Mouse (Mus musculus) limb, embryonic 15.5 days (tissue): ENCODE results near the gene Eif4a2. TPM values are rescaled to one million over a fixed set of nuclear protein-coding genes. Genes with fewer than 3 reads are reported as not detected.

Experiments
- ATAC-seq: fragments of 200-750 bp; cut with Nextera tagmentation; 2 replicates; pipeline ENCODE4 v1.8.0; 2017; ENCODE audit warnings: low read depth, moderate TSS enrichment; ENCODE audit not compliant: insufficient number of reproducible peaks, low FRiP score, low TSS enrichment
- H3K27ac ChIP-seq: fragments of 300-500 bp; sonication (generic); 2 replicates; pipeline ENCODE4 v1.5.1; 2015; ENCODE audit warnings: moderate library complexity, mild to moderate bottlenecking, inconsistent platforms
- H3K27me3 ChIP-seq: fragments of 300-500 bp; sonication (generic); 2 replicates; pipeline ENCODE4 v1.6.1; 2015; ENCODE audit warnings: inconsistent platforms
- H3K36me3 ChIP-seq: fragments of 300-500 bp; sonication (generic); 2 replicates; pipeline ENCODE4 v1.6.1; 2015; ENCODE audit warnings: inconsistent platforms
- H3K4me1 ChIP-seq: fragments of 300-500 bp; sonication (generic); 2 replicates; pipeline ENCODE4 v1.6.1; 2015; ENCODE audit warnings: inconsistent platforms
- H3K4me2 ChIP-seq: fragments of 300-500 bp; sonication (generic); 2 replicates; pipeline ENCODE4 v1.6.1; 2015; ENCODE audit warnings: mild to moderate bottlenecking, inconsistent platforms
- H3K4me3 ChIP-seq: fragments of 300-500 bp; sonication (generic); 2 replicates; pipeline ENCODE4 v1.5.1; 2015; ENCODE audit warnings: mild to moderate bottlenecking, inconsistent platforms
- H3K9ac ChIP-seq: fragments of 300-500 bp; sonication (generic); 2 replicates; pipeline ENCODE4 v1.6.1; 2015; ENCODE audit warnings: inconsistent platforms
- H3K9me3 ChIP-seq: fragments of 300-500 bp; sonication (generic); 2 replicates; pipeline ENCODE4 v1.6.1; 2016; ENCODE audit warnings: inconsistent platforms
- WGBS: fragments of 180-500 bp; shearing (Covaris S2); methylation state at CpG from one replicate; pipeline ENCODE4 v1.1.7; 2015; 5-methylcytosine and 5-hydroxymethylcytosine counted together
- microRNA-seq: library from miRNA; unstranded; fragments of <30 nt; microRNA quantifications from one replicate; pipeline ENCODE4, GENCODE M21; 2016
- polyA plus RNA-seq: library from polyadenylated mRNA; unstranded; fragments of >200 nt; fragmentation: Nextera tagmentation; extraction: Ambion mirVana; gene quantifications from 2 replicates; pipeline ENCODE4 v1.2.1, GENCODE M21; 2015

Eif4a2 gene
- polyA plus RNA-seq, 1 experiment from 2014 or later, result 259 TPM

DNA sequence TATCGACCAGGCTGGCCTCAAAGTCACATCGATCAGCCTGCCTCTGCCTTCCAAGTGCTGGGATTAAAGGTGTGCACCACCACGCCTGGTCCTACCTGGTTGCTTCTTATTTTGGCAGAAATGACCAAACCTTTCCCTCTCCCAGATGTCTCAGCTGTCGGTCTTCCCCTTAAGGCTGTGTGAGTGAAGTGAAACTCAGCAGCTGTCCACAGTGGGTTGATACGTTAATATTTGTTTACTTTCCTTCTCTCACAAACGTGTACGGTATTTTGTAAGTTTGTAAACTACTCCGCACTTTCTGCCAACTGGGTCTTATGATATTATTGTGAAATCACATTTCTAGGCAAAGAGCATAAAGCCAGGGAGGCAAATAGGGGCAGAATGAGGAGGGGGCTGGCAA, 42.2 kb downstream of the Eif4a2 start:
- WGBS, result 81% methylated on average over 8 of the region's 8 CpGs
- Histone ChIP-seq H3K27ac (no peak overlapping the region), H3K9me3 (no peaks in the 10 kb centered on the region), H3K4me2 (no peak overlapping the region), H3K27me3 (no peaks in the 10 kb centered on the region), H3K4me3 (no peak overlapping the region), H3K4me1 (no peaks in the 10 kb centered on the region), H3K36me3 (no peaks in the 10 kb centered on the region), H3K9ac (no peak overlapping the region)
- ATAC-seq, result no peak

DNA sequence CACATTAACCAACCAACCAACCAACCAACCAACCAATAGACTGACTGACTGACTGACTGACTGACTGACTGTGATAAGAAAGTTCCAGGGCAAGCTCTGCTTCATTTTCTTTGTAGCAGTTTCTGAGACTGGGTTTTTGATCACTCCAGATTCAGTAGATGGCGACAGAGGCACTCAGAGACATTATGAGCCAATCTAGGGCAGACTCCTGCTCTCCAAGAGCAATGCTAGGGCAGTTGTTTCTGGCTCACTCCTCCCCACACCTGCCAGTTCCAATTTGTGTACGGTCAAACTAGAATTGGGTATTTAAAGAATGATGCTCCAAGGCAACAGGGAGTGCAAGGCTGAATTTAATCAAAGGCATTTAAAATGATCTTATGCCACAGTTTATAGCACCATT, 44.2 kb downstream of the Eif4a2 start:
- no peak overlapping the region for H3K27ac ChIP-seq
- H3K4me2 ChIP-seq, result no peak overlapping the region
- no peaks in the 10 kb centered on the region for H3K4me1 ChIP-seq
- H3K4me3 ChIP-seq, result no peak overlapping the region
- H3K27me3 ChIP-seq, result no peaks in the 10 kb centered on the region
- 12% methylated on average over 2 of the region's 2 CpGs for WGBS
- H3K9ac ChIP-seq, result no peak overlapping the region
- no peaks in the 10 kb centered on the region for H3K36me3 ChIP-seq
- ATAC-seq, result no peak
- no peaks in the 10 kb centered on the region for H3K9me3 ChIP-seq

DNA sequence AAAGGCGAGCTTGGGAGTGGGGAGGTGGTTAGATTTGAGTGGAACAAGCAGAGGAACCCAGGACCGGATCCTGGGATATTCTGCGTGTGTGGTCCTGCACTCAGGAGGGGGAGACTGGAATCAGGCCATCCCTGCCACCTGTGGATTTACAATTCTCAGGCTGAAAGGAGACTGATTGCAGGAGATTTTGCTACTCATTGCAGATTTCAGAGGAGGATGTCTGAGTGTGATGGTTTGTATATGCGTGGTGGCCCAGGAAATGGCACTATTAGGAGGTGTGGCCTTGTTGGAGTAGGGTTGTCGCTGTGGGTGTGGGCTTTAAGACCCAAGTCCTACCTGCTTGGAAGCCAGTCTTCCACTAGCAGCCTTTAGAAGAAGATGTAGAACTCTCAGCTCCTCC, 47.0 kb downstream of the Eif4a2 start:
- ATAC-seq, result no peak
- Histone ChIP-seq H3K27me3 (no peaks in the 10 kb centered on the region), H3K4me3 (no peak overlapping the region), H3K9ac (no peak overlapping the region), H3K9me3 (no peaks in the 10 kb centered on the region), H3K27ac (no peak overlapping the region), H3K4me2 (no peak overlapping the region), H3K4me1 (no peaks in the 10 kb centered on the region), H3K36me3 (no peaks in the 10 kb centered on the region)
- 67% methylated on average over 5 of the region's 5 CpGs for WGBS

DNA sequence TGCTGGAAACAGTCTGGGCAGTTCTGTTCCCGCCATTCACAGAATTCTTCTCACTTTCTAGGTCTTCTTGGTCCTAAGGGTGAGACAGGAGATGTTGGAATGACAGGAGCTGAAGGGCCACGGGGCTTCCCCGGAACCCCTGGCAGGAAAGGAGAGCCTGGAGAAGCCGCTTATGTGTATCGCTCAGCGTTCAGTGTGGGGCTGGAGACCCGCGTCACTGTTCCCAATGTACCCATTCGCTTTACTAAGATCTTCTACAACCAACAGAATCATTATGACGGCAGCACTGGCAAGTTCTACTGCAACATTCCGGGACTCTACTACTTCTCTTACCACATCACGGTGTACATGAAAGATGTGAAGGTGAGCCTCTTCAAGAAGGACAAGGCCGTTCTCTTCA, 49.8 kb downstream of the Eif4a2 start:
- H3K27ac ChIP-seq, result no peak overlapping the region
- 92% methylated on average over 13 of the region's 13 CpGs for WGBS
- H3K27me3 ChIP-seq, result no peaks in the 10 kb centered on the region

DNA sequence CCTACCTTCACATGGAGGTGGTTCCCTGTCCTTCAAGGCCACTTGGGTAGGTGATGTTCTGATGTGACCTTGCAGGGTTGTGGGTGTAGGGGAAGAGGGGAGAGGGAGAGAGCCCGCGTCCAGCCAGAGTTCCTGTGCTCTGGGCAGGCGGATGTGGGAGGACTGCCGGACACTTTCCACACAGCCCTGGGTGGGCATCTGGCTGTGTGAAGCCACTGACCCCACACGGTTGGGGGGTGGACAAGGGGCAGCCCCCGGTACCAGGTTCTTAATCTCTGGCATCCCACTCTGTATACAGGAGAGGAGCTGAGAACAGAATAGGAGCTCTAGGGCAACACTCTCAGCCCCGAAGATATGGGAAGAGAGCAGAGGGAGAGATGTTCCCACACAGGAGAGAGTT, 51.0 kb downstream of the Eif4a2 start:
- Histone ChIP-seq H3K9me3 (no peaks in the 10 kb centered on the region), H3K36me3 (no peaks in the 10 kb centered on the region), H3K4me1 (no peaks in the 10 kb centered on the region), H3K27me3 (no peaks in the 10 kb centered on the region), H3K4me3 (no peak overlapping the region), H3K27ac (no peak overlapping the region), H3K4me2 (no peak overlapping the region), H3K9ac (no peak overlapping the region)
- 86% methylated on average over 7 of the region's 7 CpGs for WGBS
- no peak for ATAC-seq

More for the DNA sequence above, 49.8 kb downstream of the Eif4a2 start:
- Histone ChIP-seq H3K9ac (no peak overlapping the region), H3K4me1 (no peaks in the 10 kb centered on the region), H3K4me3 (no peak overlapping the region), H3K4me2 (no peak overlapping the region), H3K9me3 (no peaks in the 10 kb centered on the region), H3K36me3 (no peaks in the 10 kb centered on the region)
- ATAC-seq, result no peak

DNA sequence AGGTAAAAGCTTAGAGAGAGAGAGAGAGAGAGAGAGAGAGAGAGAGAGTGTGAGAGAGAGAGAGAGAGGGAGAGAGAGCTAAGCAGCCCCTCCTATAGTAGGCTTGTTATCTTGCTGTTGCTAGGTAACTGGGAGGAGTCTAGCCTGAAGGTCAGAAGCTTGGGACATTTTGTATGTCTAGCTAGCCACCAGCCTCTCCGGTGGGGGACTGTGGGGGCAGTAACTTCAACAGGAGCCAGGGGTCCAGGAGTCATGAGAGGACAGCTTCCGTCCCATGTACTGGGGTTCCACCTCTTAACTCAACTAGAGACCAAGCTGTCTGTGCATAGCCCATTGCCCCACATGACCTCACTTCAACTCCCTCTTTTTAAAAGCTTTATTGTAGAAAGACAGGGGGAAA, 51.7 kb downstream of the Eif4a2 start:
- 64% methylated on average over 2 of the region's 2 CpGs for WGBS
- H3K9ac ChIP-seq, result no peak overlapping the region

DNA sequence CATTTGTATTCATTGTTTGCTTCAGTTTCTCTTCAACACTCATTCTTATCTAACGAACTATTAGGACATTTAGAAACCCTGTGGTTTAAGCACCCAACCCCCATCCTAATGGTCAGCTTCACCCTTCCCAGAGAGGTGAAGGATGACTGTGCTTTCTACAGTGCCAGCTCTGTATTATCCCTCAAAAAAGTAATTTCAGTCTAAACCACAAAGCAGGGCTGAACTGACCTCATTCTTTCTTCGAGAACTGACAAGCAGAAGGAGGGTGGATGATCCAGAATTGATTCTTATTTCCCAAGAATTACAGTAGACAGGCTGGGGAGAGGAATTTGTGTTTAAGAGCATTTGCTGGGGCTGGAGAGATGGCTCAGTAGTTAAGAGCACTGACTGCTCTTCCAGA, 52.5 kb downstream of the Eif4a2 start:
- no peak overlapping the region for H3K4me3 ChIP-seq
- no peak overlapping the region for H3K9ac ChIP-seq
- H3K27me3 ChIP-seq, result no peaks in the 10 kb centered on the region
- no peak overlapping the region for H3K4me2 ChIP-seq
- no peak for ATAC-seq
- H3K9me3 ChIP-seq, result no peaks in the 10 kb centered on the region
- WGBS, result 70% methylated on average over 2 of the region's 2 CpGs
- no peaks in the 10 kb centered on the region for H3K36me3 ChIP-seq
- H3K4me1 ChIP-seq, result no peaks in the 10 kb centered on the region
- H3K27ac ChIP-seq, result no peak overlapping the region

More for the DNA sequence above, 51.7 kb downstream of the Eif4a2 start:
- no peaks in the 10 kb centered on the region for H3K4me1 ChIP-seq
- ATAC-seq, result no peak
- no peak overlapping the region for H3K4me2 ChIP-seq
- H3K36me3 ChIP-seq, result no peaks in the 10 kb centered on the region
- no peaks in the 10 kb centered on the region for H3K9me3 ChIP-seq
- no peak overlapping the region for H3K4me3 ChIP-seq
- no peaks in the 10 kb centered on the region for H3K27me3 ChIP-seq
- no peak overlapping the region for H3K27ac ChIP-seq

DNA sequence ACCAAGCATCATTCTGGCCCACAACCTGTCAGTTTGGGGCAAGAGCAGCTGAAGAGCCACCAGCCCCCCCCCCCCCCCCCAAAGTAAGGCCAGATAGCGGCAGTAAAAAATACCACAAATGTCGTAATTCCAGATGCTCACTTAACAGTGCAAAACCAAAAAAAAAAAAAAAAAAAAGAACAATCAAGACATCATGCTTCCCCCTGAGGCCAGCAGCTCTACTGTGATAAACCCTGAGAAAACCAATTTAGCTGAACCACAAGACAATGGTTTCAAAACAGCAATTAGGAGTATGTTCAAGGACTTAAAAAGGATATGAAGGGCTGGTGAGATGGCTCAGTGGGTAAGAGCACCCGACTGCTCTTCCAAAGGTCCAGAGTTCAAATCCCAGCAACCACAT, 54.9 kb downstream of the Eif4a2 start:
- ATAC-seq, result no peak
- 64% methylated on average over 3 of the region's 3 CpGs for WGBS
- no peak overlapping the region for H3K4me3 ChIP-seq

More for the DNA sequence above, 54.9 kb downstream of the Eif4a2 start:
- Histone ChIP-seq H3K4me1 (no peaks in the 10 kb centered on the region), H3K27me3 (no peaks in the 10 kb centered on the region), H3K9ac (no peak overlapping the region), H3K27ac (no peak overlapping the region), H3K4me2 (no peak overlapping the region), H3K9me3 (no peaks in the 10 kb centered on the region), H3K36me3 (no peaks in the 10 kb centered on the region)

Small RNAs within 50 kb of the gene (microRNA-seq; reads per million reads assigned to microRNA genes)
- gene Gm49346, result not detected

Other genes with a start within 250 kb of the Eif4a2 start
- gene Tbccd1, start 249.8 kb upstream of the Eif4a2 start, polyA plus RNA-seq, result 24.7 and 25.0 TPM in 2 replicates
- gene Dnajb11, start 249.6 kb upstream of the Eif4a2 start, polyA plus RNA-seq, result 116 and 119 TPM in 2 replicates
- 1.4 and 5.6 TPM in 2 replicates for gene Ahsg, start 216.2 kb upstream of the Eif4a2 start, polyA plus RNA-seq
- gene Fetub, start 189.1 kb upstream of the Eif4a2 start, polyA plus RNA-seq, result 2.3 and 3.1 TPM in 2 replicates
- not detected in 2 replicates for gene Hrg, start 156.4 kb upstream of the Eif4a2 start, polyA plus RNA-seq
- 1.1 and 1.8 TPM in 2 replicates for gene Kng2, start 78.0 kb upstream of the Eif4a2 start, polyA plus RNA-seq
- gene Kng1, start 49.6 kb upstream of the Eif4a2 start, polyA plus RNA-seq, result 0.43 and 1.9 TPM in 2 replicates
- 75.9 and 87.0 TPM in 2 replicates for gene Rfc4, start 20.3 kb downstream of the Eif4a2 start, polyA plus RNA-seq
- gene Adipoq, start 39.1 kb downstream of the Eif4a2 start, polyA plus RNA-seq, result 2.5 TPM in 1 of 2 replicates, not detected in the other
- gene St6gal1, start 117.3 kb downstream of the Eif4a2 start, polyA plus RNA-seq, result 13.6 and 13.7 TPM in 2 replicates